Mouse (Mus musculus): ENCODE data around the gene Ldb3. TPM values are rescaled to one million over a fixed set of nuclear protein-coding genes. Genes with fewer than 3 reads are reported as not detected.

Gene Ldb3
- polyA plus RNA-seq, 1 experiment from 2014 or later, result 0.48 TPM

DNA sequence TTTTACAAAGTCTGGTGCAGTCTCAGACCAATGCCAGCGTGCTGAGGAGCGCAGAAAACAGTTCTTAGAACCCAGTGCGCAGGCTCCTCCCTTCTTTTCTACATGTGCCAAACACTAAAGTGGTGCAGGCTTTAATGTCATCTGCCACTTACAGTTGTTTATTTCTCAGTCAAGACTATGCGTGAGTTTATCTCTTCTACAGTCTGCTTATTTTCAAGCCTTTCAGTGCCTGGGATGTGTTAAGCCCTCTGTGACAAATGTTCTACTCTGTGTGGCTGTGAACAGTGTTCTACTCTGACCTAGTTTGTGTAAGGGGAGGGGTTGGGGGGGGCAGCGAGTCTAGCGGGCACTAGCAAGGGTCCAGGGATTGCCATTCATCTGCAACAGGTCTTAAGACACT lies 25.0 kb upstream of the Ldb3 start:
- Histone ChIP-seq H3K4me3 (no peak overlapping the region), H3K36me3 (no peaks in the 10 kb centered on the region), H3K27ac (no peak overlapping the region), H3K4me1 (peaks cover 8% of the 10 kb centered on the region), H3K9me3 (replicated peaks) (no peaks in the 10 kb centered on the region), H3K27me3 (ENCODE audit: low read depth, poor library complexity, severe bottlenecking) (peaks cover 48% of the 10 kb centered on the region)
- WGBS, result 55% methylated on average over 6 of the region's 6 CpGs
- DNase-seq (ENCODE audit: low spot score), result no peak

- Histone ChIP-seq H3K4me1 (peaks cover 8% of the 10 kb centered on the region), H3K27ac (no peak overlapping the region), H3K36me3 (no peaks in the 10 kb centered on the region), H3K27me3 (ENCODE audit: low read depth, poor library complexity, severe bottlenecking) (peaks cover 47% of the 10 kb centered on the region), H3K9me3 (replicated peaks) (no peaks in the 10 kb centered on the region), H3K4me3 (no peak overlapping the region)
- 42% methylated on average over 4 of the region's 4 CpGs for WGBS
- DNase-seq (ENCODE audit: low spot score), result no peak
These were observed 23.7 kb upstream of the Ldb3 start for GRCm38 (mm10) chr14:34612222-34612621.

- Histone ChIP-seq H3K9me3 (replicated peaks) (no peaks in the 10 kb centered on the region), H3K4me3 (no peak overlapping the region), H3K4me1 (peaks cover 8% of the 10 kb centered on the region), H3K36me3 (no peaks in the 10 kb centered on the region), H3K27me3 (ENCODE audit: low read depth, poor library complexity, severe bottlenecking) (peaks cover 48% of the 10 kb centered on the region), H3K27ac (no peak overlapping the region)
- WGBS, result 95% methylated on average over 4 of the region's 4 CpGs
- DNase-seq (ENCODE audit: low spot score), result no peak
These were observed 23.1 kb upstream of the Ldb3 start for GRCm38 (mm10) chr14:34611591-34611990.

DNA sequence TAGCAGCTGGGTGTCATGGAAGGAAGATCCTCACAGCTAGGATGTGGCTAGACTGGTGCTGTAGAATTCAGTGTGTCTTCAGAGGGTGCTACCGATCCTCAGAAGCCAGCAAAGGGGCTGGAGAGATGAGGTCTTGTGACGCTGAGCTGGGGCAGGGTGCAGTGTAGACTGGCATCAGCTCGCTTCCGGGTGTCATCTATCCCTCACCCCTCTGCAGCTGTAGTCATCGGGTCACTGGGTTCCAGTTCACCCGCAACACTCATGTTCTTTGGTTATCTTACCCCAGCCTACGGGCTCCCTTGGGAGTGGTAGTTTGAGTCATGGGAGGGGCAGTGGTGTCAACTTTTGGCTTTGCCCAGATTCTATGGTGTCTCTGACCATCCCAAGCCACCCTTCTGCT lies 13.4 kb upstream of the Ldb3 start:
- no peak overlapping the region for H3K4me3 ChIP-seq
- no peaks in the 10 kb centered on the region for H3K9me3 ChIP-seq (replicated peaks)
- H3K27ac ChIP-seq, result no peak overlapping the region
- DNase-seq (ENCODE audit: low spot score), result no peak
- no peaks in the 10 kb centered on the region for H3K36me3 ChIP-seq
- no peaks in the 10 kb centered on the region for H3K4me1 ChIP-seq
- 93% methylated on average over 7 of the region's 7 CpGs for WGBS
- no peaks in the 10 kb centered on the region for H3K27me3 ChIP-seq (ENCODE audit: low read depth, poor library complexity, severe bottlenecking)

- H3K4me1 ChIP-seq, result 0 out of 2 replicates have a peak, but pooled peaks cover 4% of the 10 kb centered on the region
- 93% methylated on average over 8 of the region's 8 CpGs for WGBS
- H3K27ac ChIP-seq, result no peak within 1 kb of the TSS
- H3K36me3 ChIP-seq, result no peaks in the 10 kb centered on the region
- no peak for DNase-seq (ENCODE audit: low spot score)
- H3K4me3 ChIP-seq, result no peak within 1 kb of the TSS
- no peaks in the 10 kb centered on the region for H3K9me3 ChIP-seq (replicated peaks)
- no peaks in the 10 kb centered on the region for H3K27me3 ChIP-seq (ENCODE audit: low read depth, poor library complexity, severe bottlenecking)
These were observed 11.5 kb upstream of the Ldb3 start, which contains the start of gene Opn4 for GRCm38 (mm10) chr14:34599941-34600340. Opn4 (minus strand) TSS chr14:34600142.

- Histone ChIP-seq H3K4me1 (peaks cover 19% of the 10 kb centered on the region), H3K36me3 (no peaks in the 10 kb centered on the region), H3K4me3 (no peak overlapping the region), H3K27me3 (ENCODE audit: low read depth, poor library complexity, severe bottlenecking) (no peaks in the 10 kb centered on the region), H3K27ac (no peak overlapping the region), H3K9me3 (replicated peaks) (no peaks in the 10 kb centered on the region)
- 81% methylated on average over 17 of the region's 17 CpGs for WGBS
- DNase-seq (ENCODE audit: low spot score), result no peak
These were observed 7.2 kb upstream of the Ldb3 start for GRCm38 (mm10) chr14:34595596-34596255.

DNA sequence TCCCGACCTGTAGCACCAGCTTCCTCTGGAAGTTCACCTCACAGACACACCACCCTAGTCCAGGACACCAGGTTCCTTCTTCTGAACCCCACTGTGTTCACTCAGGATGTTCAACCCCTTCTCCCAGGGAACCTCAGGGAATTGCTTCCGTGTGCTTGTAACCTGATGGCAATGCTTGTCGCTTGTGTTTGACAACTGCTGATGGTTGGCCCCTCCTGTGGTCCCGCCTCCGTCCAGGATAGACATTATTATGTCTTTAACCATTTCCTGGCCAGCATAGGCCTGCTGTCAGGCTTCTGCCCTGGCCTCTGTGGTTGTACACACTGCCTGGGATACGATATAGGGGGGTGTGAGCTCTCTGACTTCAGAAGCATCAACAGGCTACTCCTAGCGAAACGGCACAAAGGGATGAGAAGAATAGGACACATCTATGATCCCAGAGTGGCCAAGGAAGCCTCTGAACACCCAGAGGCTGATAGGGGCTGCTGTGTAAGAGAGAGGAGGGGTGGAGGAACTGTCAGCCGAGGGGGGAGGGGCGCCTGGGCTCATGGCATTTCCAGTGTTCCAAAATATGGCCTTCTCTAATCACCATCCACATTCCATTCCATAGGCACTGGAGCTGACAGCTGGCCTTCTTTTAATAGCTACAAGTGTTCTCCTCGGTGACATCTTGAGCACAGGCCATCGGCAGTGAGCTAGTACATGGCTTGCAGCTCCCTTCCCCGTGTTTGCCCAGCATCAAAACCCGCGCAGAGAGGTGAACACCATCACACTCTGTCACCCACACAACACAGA lies 3.5 kb upstream of the Ldb3 start:
- H3K27me3 ChIP-seq (ENCODE audit: low read depth, poor library complexity, severe bottlenecking), result no peaks in the 10 kb centered on the region
- no peak for DNase-seq (ENCODE audit: low spot score)
- WGBS, result 74% methylated on average over 15 of the region's 15 CpGs
- no peaks in the 10 kb centered on the region for H3K36me3 ChIP-seq
- H3K9me3 ChIP-seq (replicated peaks), result no peaks in the 10 kb centered on the region
- H3K4me1 ChIP-seq, result peaks cover 25% of the 10 kb centered on the region
- no peak overlapping the region for H3K4me3 ChIP-seq
- H3K27ac ChIP-seq, result no peak overlapping the region

DNA sequence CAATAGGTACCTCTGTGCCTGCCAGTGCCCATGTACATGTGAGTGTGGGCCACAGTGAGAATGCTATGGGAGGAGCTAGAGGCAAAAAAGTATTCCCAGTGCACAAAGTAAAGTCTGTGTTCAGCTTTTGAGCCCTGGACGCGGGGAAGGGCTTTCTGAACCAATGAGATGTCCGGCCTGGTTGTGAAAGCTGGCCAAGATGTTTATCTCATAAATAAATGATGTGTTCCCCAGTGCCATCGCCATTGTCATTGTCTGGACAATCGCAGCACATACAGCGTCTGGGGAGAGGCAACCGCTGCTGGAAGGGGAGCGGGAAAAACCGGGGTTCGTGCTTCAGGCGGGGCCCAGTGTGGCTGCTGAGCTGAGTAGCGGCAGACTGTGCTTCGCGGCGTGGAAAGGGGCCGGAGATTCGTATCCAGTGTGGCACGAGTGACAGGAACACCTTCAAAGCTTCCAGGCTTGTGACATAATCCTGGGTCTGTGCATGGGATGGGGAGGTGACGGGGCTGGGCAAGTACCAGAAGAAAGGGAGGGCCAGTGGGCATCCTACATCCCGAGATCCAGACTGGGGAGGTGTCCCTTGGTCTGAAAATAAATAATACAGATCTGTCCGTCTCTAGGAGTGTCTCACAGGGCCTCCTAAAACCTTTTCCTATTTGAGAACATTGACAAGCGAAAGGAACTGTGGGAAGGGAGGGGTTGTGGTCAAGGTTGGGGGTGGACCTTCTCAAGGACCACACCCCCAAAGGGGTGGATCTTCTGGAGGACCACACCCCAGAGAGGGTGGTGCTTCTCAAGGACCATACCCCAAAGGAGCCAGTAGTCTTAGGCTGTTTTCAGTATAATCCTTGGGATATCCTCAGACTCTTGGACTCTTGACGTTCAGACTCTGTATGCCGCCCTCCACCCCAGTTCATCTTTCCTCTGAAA lies 2.5 kb upstream of the Ldb3 start:
- DNase-seq (ENCODE audit: low spot score), result no peak
- Histone ChIP-seq H3K27ac (no peak overlapping the region), H3K9me3 (replicated peaks) (no peaks in the 10 kb centered on the region), H3K4me1 (peaks cover 21% of the 10 kb centered on the region), H3K27me3 (ENCODE audit: low read depth, poor library complexity, severe bottlenecking) (no peaks in the 10 kb centered on the region), H3K36me3 (no peaks in the 10 kb centered on the region), H3K4me3 (no peak overlapping the region)
- 62% methylated on average over 24 of the region's 24 CpGs for WGBS

GRCm38 (mm10) chr14:34590017-34590570 lies 1.6 kb upstream of the Ldb3 start:
- Histone ChIP-seq H3K36me3 (no peaks in the 10 kb centered on the region), H3K4me1 (peaks cover 21% of the 10 kb centered on the region)
- WGBS, result 88% methylated on average over 5 of the region's 5 CpGs

DNA sequence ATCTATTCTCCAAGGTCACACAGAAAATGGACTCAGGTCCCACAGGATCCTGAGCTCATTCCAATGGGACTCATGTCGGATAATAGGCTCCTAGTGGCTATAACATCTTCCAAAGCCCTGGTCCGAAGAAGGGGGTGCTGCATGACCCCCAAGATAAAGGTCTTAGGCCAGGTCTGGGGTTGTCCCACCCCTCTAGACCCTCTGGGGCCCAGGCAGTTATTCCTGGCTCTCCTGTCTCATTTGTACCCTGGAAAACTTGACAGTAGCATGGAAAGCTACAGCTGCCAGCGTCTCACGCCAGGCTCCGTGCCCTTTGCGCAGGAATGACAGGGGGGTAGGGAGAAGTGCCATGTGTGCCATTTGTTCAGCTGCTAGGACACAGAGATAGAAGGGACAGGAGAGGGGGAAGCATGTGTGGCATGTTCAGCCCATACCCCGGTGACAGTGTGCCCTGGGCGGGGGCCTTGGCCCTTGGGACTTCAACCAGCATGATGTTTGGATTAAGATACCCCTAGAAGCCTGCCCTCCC lies 767 bp upstream of the Ldb3 start:
- H3K9me3 ChIP-seq (replicated peaks), result no peaks in the 10 kb centered on the region
- no peak for DNase-seq (ENCODE audit: low spot score)
- H3K36me3 ChIP-seq, result no peaks in the 10 kb centered on the region
- no peak overlapping the region for H3K27ac ChIP-seq
- peaks cover 21% of the 10 kb centered on the region for H3K4me1 ChIP-seq
- no peaks in the 10 kb centered on the region for H3K27me3 ChIP-seq (ENCODE audit: low read depth, poor library complexity, severe bottlenecking)
- WGBS, result 91% methylated on average over 8 of the region's 8 CpGs
- H3K4me3 ChIP-seq, result no peak overlapping the region

More at GRCm38 (mm10) chr14:34590017-34590570, 1.6 kb upstream of the Ldb3 start:
- no peak overlapping the region for H3K27ac ChIP-seq
- no peaks in the 10 kb centered on the region for H3K9me3 ChIP-seq (replicated peaks)
- no peak for DNase-seq (ENCODE audit: low spot score)
- no peaks in the 10 kb centered on the region for H3K27me3 ChIP-seq (ENCODE audit: low read depth, poor library complexity, severe bottlenecking)
- no peak overlapping the region for H3K4me3 ChIP-seq

DNA sequence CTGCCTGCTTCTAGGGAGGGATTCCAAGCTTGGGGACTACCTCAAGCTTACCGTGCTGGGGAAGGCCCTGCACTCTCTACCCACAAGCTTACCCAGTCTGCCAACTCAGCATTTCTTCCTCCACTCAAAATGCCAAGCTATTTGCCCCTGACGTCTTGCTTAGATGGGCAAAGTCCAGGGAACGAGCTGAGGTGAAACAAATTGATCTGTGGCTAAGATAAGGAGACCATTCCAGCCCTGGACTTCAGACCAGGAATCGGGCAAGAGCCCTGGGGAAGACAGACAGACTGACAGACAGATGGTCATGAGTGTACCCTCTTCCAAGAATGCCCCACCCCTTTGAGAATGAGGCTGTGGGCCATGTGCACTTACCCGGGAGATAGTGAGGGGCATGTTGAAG lies 477 bp downstream of the Ldb3 start:
- peaks cover 21% of the 10 kb centered on the region for H3K4me1 ChIP-seq
- H3K36me3 ChIP-seq, result no peaks in the 10 kb centered on the region
- no peak overlapping the region for H3K4me3 ChIP-seq
- DNase-seq (ENCODE audit: low spot score), result no peak
- 0 out of 2 replicates have a peak overlapping the region, but pooled peaks have one; percentile 15 for H3K27ac ChIP-seq
- 76% methylated on average over 5 of the region's 5 CpGs for WGBS
- no peaks in the 10 kb centered on the region for H3K9me3 ChIP-seq (replicated peaks)
- H3K27me3 ChIP-seq (ENCODE audit: low read depth, poor library complexity, severe bottlenecking), result no peaks in the 10 kb centered on the region

GRCm38 (mm10) chr14:34586871-34587270 lies 1.6 kb downstream of the Ldb3 start:
- Histone ChIP-seq H3K27ac (no peak overlapping the region), H3K4me3 (no peak overlapping the region), H3K27me3 (ENCODE audit: low read depth, poor library complexity, severe bottlenecking) (no peaks in the 10 kb centered on the region), H3K9me3 (replicated peaks) (no peaks in the 10 kb centered on the region), H3K36me3 (no peaks in the 10 kb centered on the region), H3K4me1 (peaks cover 18% of the 10 kb centered on the region)
- 85% methylated on average over 3 of the region's 3 CpGs for WGBS
- no peak for DNase-seq (ENCODE audit: low spot score)
